Mouse (Mus musculus) cerebellum, postnatal 10 days (tissue): ENCODE results near the gene 4930539E08Rik.

ENCODE experiments used
- DNase-seq, 2 experiments: peaks; one replicate each; pipeline ENCODE4 v3.0.0; 2021; ENCODE audit warnings: mixed read lengths in 2 of 2

4930539E08Rik gene

DNA sequence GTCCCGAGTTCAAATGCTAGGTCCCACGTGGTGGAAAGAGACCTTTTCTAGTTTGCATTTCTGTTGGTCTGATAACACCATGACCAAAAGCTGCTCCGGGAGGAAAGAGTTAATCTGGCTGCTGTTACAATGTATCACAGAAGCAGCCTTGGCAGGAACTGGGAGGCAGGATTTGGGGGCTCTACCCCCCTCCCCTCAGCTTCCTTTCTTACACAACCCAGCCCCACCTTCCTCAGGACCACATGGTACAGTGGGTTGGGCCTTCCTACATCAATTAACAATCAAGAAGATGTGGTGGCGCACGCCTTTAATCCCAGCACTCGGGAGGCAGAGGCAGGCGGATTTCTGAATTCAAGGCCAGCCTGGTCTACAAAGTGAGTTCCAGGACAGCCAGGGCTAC lies 60.7 kb downstream of the 4930539E08Rik start:
- no peak for DNase-seq

DNA sequence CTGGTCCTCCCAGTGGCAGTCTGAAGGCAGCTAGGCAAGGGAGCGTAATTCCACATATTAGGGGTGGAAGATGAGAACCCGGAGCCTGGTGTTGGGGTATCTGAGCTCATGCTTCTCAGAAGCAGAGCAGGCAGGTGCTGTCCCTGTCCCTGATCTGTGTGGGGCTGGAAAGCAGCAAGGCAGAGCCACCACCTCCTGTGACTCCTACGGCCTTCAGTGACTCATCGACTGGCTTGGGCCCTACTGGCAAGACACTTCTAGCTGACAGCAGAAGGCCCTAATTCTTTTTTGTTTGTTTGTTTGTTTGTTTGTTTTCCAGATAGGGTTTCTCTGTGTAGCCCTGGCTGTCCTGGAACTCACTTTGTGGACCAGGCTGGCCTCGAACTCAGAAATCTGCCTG lies 64.6 kb downstream of the 4930539E08Rik start:
- DNase-seq, result no peak

DNA sequence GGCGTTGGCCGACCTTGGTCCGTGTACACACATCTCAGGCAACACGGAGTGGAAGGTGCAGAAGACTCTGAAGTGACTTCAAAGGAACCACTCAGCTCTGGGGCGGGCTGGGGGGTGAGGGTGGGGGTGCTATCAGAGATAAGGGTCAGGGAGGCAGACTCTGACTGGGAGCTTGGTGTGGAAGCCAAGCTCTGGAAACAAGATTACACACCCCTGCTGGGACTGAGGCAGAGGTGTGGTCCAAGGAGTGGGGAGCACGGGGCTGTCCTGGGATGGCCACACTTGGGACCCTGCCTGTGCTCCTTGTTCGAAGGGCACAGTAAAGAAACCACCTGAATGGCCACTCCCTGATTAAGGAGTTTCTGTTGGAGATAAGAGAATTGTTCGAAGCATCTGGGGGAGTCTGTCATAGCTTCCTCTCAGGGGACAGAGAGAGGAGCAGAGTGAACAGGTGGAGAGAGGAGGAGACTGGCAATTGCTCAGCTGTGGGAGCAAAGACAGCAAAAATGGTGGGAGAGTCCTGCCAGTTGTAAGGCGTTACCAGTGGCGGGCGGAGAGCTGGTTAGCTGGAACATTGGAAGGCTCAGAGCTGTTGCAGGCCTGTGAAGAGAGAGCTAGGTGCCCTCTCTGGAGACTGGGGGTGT lies 68.0 kb downstream of the 4930539E08Rik start:
- no peak for DNase-seq
